Mouse (Mus musculus): ENCODE results near the gene Ccdc137. TPM values are rescaled to one million over a fixed set of nuclear protein-coding genes. Genes with fewer than 3 reads are reported as not detected.
"Not testable (repeated sequence)": the region's sequence is repeated elsewhere in the genome, so short reads cannot be mapped to it uniquely, and the experiment has no call there.

The Ccdc137 gene
- total RNA-seq (2017), result 58.3 and 96.4 TPM in 2 replicates

DNA sequence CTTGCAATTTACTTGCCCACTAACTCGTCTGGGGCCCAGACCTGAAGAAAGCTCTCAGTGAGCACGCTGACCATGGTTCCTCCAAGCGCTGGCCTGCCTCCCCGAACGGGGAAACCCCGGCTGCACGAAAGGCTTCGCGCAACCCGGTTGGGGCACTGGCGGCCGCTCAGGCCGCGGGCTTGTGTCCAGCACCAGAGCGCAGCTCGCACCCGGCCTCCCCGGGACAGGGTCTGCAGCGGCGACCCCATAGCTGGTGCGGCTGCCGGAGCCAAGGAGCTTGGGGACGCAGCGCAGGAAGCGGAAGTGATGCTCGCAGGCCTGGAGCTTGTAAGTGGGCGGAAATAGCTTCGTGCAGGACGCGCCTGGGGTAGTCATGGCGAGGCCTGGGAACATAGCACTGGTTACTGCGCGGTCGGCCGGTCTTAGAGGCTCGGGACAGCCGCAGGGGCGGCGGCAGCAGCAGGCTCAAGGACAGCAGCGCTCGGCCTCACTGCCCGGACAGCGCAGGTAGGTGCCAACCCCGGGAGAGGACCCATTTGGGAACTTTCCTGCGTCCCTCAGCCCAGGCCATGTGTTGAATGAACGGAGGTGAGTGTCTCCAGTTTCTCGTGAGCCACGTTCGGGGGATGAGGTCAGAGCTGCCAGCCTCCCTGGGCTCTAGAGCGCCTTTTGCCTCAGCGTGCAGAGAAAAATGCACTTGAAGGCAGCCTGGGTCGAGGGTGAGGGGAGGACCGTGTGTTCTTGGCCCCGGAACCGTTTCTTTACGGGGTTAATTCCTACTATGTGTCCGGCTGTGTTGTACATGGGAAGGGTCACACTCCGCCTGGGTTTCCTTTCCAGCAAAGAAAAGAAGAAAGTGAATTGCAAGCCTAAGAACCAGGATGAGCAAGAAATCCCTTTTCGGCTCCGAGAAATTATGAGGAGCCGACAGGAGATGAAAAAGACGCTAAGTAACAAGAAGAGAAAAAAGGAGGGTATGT lies at the start of gene Ccdc137, which contains the start of gene Oxld1:
Gene Ccdc137, plus strand, starts transcription at position 344 of the 980 bp plus-strand sequence.
Gene Oxld1, minus strand, starts transcription at position 297 of the 980 bp plus-strand sequence.
- peak; percentile 91 to 93 for ATAC-seq (replicated peaks in 1 of 2; ENCODE audit: insufficient read depth in 1 of 2, low FRiP score in 2 of 2, low TSS enrichment in 1 of 2, low read depth in 1 of 2, poor library complexity in 2 of 2, severe bottlenecking in 2 of 2)

DNA sequence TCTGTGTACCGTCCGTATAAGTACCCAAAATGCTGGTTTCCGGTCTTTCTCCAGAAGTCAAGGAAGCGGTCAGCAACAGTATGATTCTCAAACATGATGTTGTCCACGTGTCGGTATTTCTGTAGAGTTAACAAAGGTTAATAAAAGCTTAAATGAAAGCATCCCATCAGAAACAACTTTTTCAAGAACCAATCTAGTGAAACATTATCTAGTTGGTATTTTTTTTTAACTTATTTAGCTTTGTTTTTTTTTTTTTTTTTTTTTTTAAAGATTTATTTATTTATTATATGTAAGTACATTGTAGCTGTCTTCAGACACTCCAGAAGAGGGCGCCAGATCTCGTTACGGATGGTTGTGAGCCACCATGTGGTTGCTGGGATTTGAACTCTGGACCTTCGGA lies 44.3 kb upstream of the Ccdc137 start:
- ATAC-seq (replicated peaks in 1 of 2; ENCODE audit: insufficient read depth in 1 of 2, low FRiP score in 2 of 2, low TSS enrichment in 1 of 2, low read depth in 1 of 2, poor library complexity in 2 of 2, severe bottlenecking in 2 of 2), result not testable (repeated sequence)

DNA sequence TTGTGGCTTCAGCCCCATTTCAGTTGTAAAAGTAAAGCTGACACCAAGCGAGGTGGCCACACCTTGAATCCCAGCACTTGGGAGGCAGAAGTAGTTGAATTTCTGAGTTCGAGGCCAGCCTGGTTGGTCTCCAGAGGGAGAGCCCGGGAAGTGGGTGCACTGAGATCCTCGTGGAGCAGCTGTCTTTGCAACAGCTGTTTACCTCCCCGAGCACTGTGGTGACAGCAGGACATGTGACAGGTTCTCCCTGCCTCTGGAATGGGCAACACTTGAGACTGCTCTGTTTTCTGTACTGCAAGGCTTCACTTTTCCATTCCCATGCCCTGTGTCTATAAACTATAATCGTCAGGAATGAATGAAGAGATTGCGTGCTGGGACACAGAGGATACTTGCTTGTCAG lies 40.1 kb upstream of the Ccdc137 start:
- ATAC-seq (replicated peaks in 1 of 2; ENCODE audit: insufficient read depth in 1 of 2, low FRiP score in 2 of 2, low TSS enrichment in 1 of 2, low read depth in 1 of 2, poor library complexity in 2 of 2, severe bottlenecking in 2 of 2), result no peak

DNA sequence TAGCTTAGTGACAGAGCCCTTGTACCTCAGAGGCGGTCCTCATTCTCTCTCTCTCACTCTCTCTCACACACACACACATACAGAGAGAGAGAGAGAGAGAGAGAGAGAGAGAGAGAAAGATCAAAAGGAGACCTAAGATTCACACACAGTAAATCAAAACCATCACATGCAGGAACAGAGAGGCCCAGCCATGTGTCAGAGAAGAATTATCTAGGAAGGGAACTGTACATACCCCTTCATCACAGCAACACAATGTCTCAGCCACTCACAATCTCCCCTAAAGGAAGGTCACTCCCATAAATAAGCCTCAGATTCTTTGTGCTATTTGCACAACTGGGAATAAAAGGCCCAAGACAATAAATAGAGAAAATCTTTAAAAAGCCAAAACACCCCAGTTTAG lies 39.3 kb upstream of the Ccdc137 start:
- no peak for ATAC-seq (replicated peaks in 1 of 2; ENCODE audit: insufficient read depth in 1 of 2, low FRiP score in 2 of 2, low TSS enrichment in 1 of 2, low read depth in 1 of 2, poor library complexity in 2 of 2, severe bottlenecking in 2 of 2)

DNA sequence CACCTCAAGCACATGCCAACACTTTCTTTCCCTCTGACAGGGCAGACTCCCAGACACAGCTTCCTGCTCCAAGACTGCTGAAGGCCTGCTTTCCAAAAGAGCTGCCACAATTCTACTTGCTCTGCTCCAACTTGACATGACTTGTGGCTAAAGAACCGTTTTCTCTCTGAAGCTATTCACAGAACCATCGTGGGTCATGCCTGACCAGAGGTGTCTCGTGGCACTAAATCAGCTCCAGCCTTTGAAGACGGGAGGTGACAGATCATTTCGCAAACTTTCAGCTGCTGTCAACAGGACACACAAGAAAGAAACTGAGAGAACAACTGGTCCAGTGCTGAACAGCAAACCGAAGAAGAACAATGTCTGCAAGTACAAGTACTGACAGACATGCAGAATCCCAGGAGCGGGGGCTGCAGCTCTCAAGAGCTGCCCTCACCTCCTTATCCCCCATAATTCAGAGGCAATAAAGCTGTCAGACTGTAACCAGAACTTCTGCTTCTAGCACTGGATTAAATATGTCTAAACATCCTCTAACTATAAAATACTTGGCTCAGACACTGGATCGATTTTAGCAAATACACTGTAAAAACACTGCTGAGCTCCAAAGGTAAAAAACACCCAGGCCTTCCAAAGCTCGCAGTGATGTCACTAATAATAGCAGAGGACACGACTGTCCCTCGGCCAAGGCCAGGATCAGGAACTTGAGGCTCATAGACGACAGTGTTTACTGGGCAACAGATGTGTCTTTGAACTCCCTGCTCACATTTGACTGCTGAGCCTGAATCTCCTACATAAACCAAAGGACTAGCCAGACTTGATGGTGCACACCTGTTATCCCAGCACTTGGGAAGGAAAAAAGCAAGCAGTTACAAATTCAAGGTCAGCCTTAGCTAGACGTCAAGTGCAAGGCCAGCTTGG lies 35.0 kb upstream of the Ccdc137 start:
- ATAC-seq (replicated peaks in 1 of 2; ENCODE audit: insufficient read depth in 1 of 2, low FRiP score in 2 of 2, low TSS enrichment in 1 of 2, low read depth in 1 of 2, poor library complexity in 2 of 2, severe bottlenecking in 2 of 2), result no peak

DNA sequence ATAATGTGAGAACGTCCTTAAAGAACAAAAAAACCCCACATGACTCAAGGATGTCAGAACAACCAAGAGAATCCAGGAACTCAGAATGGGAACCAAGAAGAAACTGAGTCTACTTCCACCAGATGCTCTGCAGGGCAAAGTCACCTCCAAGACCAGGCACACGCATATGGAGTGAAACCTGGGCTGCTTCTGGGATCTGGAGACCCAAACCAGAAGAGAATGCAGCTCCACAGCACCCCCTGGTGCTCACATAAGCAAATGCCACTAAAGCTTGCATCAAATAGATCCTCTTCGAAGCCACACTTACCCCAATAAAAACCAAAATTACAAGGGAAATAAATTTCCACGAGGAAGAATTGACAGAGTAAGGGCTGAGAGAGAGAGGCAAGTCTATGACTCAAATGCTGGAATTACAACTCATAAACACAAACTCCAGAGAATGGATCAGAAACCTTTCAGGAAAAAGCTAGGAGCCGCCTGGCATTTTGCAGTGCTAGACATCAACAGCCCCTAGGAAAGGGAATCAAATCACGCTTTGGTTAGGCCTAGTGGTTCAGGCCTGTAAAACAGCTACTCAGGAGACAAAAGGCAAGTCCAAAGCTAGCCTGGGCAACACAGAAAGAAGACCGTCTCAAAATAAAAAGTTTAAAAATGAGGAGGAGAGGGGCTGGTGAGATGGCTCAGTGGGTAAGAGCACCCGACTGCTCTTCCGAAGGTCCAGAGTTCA lies 34.2 kb upstream of the Ccdc137 start:
- peak; percentile 62 to 74; a peak in 3 of 4 replicates for ATAC-seq (replicated peaks in 1 of 2; ENCODE audit: insufficient read depth in 1 of 2, low FRiP score in 2 of 2, low TSS enrichment in 1 of 2, low read depth in 1 of 2, poor library complexity in 2 of 2, severe bottlenecking in 2 of 2)

DNA sequence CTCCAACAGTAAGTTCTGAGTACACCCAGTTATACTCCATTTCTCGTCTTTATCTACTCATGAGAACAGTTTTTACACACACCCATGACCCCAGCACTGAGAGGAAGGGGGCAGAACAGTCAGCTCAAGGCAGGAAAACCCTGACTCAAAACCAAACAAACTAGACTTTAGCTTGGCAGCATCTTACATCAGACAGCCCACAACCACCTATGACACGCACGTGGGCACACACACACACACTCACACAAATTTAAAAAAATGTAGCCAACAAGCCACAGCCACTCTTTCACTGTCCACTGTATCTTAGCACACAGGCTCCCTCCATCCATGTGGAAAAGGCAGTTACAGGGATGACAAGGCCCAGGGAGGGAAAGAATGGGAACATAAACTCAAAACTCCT lies 31.2 kb upstream of the Ccdc137 start:
- no peak for ATAC-seq (replicated peaks in 1 of 2; ENCODE audit: insufficient read depth in 1 of 2, low FRiP score in 2 of 2, low TSS enrichment in 1 of 2, low read depth in 1 of 2, poor library complexity in 2 of 2, severe bottlenecking in 2 of 2)

DNA sequence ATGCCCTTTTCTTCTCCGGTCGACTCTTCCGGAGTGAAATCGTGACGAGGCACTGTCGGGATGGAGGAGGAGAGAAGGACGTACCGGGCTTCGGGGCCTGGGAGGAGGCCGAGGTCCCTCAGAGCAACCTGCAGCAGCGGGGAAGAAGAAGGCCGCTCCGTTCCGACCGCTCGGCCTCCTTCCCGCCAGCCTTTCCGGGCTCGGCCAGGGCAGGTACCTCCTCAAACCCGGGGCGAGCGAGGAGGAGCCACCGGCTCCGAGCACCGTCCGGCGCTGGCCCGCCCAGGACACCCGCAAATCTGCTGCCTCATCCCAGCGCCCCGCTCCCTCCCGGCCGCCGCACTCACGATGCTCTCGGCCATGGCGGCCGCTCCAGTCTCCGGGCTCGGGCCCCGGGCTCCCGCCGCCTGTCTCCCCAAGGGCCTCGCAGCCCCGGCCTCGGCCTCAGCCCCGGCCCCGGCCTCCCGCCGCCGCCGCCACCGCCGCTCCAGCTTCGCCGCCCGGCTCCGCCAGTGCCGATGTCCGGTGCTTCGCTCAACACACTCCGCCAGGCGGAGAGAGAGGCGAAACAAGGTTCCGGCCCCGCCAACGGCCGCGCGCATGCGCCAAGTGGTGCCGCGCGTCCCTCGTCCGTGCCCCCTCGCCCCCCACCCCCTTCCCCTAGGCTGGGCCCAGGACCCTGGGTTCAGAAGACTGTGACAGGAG lies 20.6 kb upstream of the Ccdc137 start, which contains the start of gene Nploc4:
Gene Nploc4, minus strand, starts transcription at position 557 of the 705 bp plus-strand sequence.
- peak; percentile 73 to 78 for ATAC-seq (replicated peaks in 1 of 2; ENCODE audit: insufficient read depth in 1 of 2, low FRiP score in 2 of 2, low TSS enrichment in 1 of 2, low read depth in 1 of 2, poor library complexity in 2 of 2, severe bottlenecking in 2 of 2)

DNA sequence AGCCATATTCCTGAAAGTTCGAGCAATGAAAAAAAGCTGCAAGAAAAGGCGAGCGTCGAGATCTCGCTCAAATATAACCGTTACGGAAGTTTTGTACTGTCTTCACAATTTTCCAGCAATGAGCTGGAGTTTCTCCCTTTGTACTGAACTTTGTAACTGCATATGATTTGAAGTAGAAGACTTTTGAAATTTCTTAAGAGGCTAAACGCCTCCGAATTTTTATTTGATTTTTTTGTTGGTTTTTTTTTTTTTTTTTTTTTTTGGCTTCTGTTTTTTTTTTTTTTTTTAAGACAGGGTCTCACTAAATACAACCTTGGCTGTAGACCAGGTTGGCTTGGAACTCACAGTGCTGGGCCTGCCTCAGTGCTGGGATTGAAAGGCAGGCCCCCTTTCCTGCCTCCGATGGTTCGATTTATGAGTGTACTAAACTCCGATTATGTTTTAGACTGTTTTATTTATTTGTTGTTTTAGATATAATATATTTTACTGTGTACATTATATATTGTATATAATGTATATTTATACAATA lies 20.0 kb upstream of the Ccdc137 start:
- ATAC-seq (replicated peaks in 1 of 2; ENCODE audit: insufficient read depth in 1 of 2, low FRiP score in 2 of 2, low TSS enrichment in 1 of 2, low read depth in 1 of 2, poor library complexity in 2 of 2, severe bottlenecking in 2 of 2), result no peak

DNA sequence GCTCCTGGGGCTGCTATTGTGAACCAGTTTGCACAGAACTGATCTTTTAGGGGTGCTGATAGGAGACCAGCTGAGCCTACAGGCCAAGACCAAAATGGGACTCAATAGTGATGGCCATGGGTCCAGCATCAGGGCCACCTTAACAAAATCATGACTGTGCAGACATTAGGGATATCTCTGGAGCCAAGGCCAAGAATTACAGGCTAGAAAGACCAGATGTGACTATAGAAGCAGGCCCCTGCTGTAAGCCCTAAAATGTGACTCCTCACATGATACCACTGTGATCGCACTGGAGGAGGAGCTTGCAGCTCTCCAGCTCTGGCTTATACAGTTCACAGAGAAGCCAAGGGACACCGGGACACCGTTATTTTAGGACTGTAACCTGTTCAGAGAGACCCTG lies 15.6 kb upstream of the Ccdc137 start, which contains the start of gene Tspan10:
Gene Tspan10, plus strand, starts transcription at position 301 of the 400 bp plus-strand sequence.
- ATAC-seq (replicated peaks in 1 of 2; ENCODE audit: insufficient read depth in 1 of 2, low FRiP score in 2 of 2, low TSS enrichment in 1 of 2, low read depth in 1 of 2, poor library complexity in 2 of 2, severe bottlenecking in 2 of 2), result no peak

DNA sequence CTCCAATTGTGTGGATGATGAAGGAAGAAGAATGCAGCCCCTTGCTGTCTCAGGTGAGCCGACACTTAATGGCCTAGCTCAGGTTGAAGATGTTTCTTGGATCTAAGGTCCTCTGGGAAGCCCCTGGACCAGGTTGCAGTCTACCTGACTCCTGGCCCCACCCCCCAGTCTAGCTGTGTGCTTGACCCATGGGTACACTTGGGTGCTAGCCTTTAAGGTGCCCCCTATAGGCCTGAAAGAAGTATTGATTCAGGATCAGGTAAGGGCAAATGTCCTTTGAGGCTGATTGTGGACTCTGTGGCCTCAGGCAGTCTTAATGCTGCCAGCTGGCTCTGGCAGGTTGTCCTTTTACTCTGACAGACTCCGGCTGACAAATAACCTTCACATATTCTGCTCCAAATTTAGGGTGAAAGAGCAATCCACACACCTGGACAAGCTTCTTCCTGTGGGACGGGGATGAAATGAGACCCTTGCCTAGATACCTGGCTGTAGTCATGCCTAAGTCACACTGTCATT lies 15.1 kb upstream of the Ccdc137 start:
- ATAC-seq (replicated peaks in 1 of 2; ENCODE audit: insufficient read depth in 1 of 2, low FRiP score in 2 of 2, low TSS enrichment in 1 of 2, low read depth in 1 of 2, poor library complexity in 2 of 2, severe bottlenecking in 2 of 2), result no peak

DNA sequence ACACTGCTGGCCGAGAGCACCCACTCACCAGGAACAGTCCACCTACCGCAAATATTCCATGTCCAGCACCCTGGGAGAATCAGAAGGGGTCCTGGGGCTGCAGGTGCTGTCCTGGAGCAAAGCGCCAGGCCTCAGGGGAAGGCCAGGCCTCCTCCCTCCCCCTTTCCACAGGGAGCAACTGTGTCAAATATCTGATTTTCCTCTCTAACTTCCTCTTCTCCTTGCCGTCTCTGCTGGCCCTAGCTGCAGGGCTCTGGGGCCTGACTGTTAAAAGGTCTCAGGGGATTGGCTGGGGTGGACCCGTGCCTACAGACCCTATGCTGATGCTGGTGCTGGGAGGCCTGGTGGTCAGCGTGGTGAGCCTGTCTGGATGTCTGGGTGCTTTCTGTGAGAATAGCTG lies 13.8 kb upstream of the Ccdc137 start:
- no peak for ATAC-seq (replicated peaks in 1 of 2; ENCODE audit: insufficient read depth in 1 of 2, low FRiP score in 2 of 2, low TSS enrichment in 1 of 2, low read depth in 1 of 2, poor library complexity in 2 of 2, severe bottlenecking in 2 of 2)

DNA sequence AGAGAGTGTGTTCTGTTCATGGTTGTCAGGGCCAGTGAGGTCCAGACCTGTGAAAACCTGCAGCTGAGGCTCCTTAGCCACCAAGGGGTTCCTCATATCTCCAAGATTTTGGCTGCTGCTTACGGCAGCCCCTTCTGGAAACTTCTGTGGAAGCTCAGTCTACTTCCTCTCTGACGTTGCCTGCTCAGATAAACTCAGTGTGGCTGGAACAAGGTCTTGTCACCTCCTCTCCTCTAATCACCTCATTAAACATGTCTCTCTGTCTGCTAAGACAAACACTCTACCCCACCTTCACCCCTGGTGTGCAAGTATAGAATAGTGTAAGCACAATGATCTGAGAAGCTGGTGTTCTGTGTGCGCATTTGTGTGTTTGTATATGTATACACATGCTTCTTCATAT lies 12.4 kb upstream of the Ccdc137 start:
- no peak for ATAC-seq (replicated peaks in 1 of 2; ENCODE audit: insufficient read depth in 1 of 2, low FRiP score in 2 of 2, low TSS enrichment in 1 of 2, low read depth in 1 of 2, poor library complexity in 2 of 2, severe bottlenecking in 2 of 2)

DNA sequence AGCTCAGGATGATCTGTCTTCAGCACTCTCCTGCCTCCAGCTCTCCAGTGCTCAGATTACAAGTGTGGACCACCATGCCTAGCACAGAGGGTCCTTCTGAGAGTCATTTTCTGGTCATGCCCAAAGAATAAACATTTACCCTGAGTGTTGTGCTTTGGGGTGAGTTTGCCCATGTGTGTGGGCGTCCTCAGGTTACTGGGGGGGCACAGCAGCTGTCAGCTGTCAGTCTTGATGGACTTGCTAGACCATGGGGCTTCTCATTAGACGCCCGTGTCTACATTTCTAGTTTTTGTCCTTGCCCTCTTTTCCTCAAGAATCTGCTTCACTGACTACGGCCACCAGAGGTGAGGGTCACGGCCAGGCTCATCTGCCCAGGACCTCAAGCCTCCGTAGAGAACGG lies 10.7 kb upstream of the Ccdc137 start:
- ATAC-seq (replicated peaks in 1 of 2; ENCODE audit: insufficient read depth in 1 of 2, low FRiP score in 2 of 2, low TSS enrichment in 1 of 2, low read depth in 1 of 2, poor library complexity in 2 of 2, severe bottlenecking in 2 of 2), result no peak

DNA sequence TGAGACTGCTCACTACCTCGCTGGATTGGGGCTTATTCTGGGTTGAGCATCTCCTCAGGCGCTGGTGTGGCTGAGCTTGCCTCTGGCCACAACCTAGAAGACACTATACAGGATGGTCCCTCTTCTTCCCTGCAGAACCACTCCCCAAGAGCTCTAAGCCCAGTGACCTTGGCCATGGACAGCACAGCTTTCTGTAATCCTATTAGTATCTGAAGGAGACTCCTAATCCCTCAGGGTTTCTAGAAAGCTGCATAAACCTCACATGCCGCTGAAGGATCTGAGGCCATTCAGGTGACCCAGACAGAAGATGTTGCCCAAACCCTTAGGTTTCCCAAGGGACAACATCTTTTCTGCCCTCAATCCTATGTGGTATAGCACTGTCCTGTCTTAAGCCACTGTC lies 5.7 kb upstream of the Ccdc137 start:
- no peak for ATAC-seq (replicated peaks in 1 of 2; ENCODE audit: insufficient read depth in 1 of 2, low FRiP score in 2 of 2, low TSS enrichment in 1 of 2, low read depth in 1 of 2, poor library complexity in 2 of 2, severe bottlenecking in 2 of 2)

DNA sequence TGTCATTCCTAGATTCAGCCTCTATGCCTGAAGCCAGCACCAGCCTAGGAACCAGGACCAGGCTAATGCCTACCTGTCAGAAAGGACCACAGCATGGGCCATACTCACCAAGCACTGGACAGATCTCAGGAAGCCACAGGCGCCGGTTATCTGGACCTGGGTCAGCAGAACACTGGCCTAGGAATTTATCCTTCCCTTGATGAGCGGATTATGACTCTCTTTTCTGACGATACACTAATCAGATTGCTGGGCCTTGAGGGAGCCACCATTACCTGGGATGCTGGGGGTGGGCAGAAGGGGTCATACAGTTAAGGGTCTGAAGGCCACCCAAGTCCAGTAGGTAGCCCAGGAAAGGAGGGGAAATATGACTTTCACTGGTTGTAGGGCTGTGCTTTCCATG lies 4.6 kb upstream of the Ccdc137 start, which contains the start of gene Pde6g:
Gene Pde6g, minus strand, starts transcription at position 195 of the 400 bp plus-strand sequence.
- ATAC-seq (replicated peaks in 1 of 2; ENCODE audit: insufficient read depth in 1 of 2, low FRiP score in 2 of 2, low TSS enrichment in 1 of 2, low read depth in 1 of 2, poor library complexity in 2 of 2, severe bottlenecking in 2 of 2), result no peak
